Mouse (Mus musculus) adrenal gland, adult (tissue): ENCODE data around the gene Ing4.

Experiments
- DNase-seq, 2 experiments: peaks; one replicate each; pipeline ENCODE4 v3.0.0; 2022 to 2023; ENCODE audit warnings: low spot score in 1 of 2; ENCODE audit not compliant: inconsistent age in 2 of 2

The Ing4 gene

GRCm38 (mm10) chr6:125039533-125040153 lies at the start of gene Ing4:
Gene Ing4, plus strand, starts transcription at chr6:125039760.
- DNase-seq, result peak; percentile 92 to 96

DNA sequence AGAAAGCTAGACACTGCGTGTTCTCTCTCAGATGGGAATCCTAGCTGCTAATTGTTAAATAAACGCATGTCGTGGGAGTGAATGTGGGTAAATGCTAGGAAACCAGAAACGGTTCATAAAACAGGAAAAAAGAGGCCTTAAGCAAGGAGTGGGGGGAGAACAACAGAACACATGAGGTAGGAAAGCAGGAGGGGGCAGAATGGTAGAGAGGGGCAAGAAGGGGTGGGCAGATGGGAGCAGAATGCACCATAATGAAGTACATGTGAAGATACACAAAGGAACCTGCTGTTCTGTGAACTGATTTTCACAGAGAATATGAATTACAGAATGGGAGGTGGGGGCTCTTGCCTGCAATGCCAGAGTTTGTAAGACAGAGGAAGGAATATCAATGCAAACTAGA lies 47.3 kb upstream of the Ing4 start:
- no peak for DNase-seq

GRCm38 (mm10) chr6:124993365-124993764 lies 46.2 kb upstream of the Ing4 start:
- DNase-seq, result peak; percentile 78 to 90

DNA sequence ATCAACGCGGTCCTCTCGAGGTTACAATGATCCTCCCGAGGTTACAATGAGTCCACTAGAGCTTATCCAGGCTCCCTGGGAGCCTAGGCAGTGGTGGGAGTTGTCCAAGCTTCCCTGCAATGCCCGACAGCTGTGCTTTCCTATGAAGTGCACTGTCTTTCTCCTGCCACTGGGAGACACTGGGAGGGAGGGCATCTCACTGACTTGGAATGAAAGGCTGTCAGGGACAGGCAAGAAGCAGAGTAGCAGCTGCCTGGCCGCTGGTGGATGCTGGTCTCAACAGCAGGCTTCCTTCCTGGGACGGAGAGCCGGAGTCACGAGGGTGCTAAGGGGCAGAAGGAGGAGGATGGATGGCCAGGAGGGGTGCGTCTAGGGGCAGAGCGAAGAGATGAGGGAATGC lies 45.7 kb upstream of the Ing4 start:
- DNase-seq, result peak; percentile 58 to 78

DNA sequence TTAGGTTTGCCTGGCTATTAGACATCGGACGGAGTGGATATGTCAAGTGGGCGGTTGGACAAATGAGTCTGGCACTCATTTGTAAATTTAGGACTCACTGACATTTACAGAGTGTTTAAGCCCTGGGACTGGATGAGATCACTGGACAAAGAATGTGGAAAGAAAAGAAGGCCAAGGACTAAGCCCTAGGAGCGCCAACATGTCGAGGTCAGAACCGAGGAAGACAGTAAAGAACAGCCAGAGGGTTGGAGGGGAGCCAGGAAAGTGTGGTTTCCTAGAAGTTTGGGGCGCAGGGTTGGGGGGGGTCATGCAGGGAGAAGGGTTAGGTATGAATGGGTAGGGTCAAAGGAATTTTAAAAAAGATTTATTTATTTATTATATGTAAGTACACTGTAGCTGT lies 44.3 kb upstream of the Ing4 start:
- peak; percentile 85 to 93 for DNase-seq

GRCm38 (mm10) chr6:124995831-124996403 lies 43.6 kb upstream of the Ing4 start:
- no peak for DNase-seq

- peak; percentile 77 to 90 for DNase-seq
Measured at GRCm38 (mm10) chr6:124996551-124997501, 42.7 kb upstream of the Ing4 start, which contains the start of gene Pianp. Gene Pianp, plus strand, starts transcription at chr6:124996694.

DNA sequence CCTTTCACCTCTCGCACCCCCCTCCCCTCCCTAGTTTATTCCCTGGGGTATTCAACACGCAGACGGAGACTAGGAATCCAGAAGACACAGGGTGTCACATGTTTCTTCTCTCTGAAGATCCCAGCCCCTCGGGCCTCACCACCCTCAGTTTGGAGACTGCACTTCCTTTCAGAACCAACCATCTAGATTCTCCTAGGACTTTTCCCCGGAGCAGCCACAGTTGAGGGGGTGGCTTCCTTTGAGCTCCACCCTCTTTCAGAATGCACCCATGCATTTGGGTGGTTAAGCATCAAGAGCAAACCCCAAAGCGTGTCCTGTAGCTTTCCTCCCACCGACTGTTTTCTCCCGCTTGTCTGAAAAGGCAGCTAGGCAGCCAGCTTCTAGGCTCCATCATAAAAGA lies 41.5 kb upstream of the Ing4 start:
- DNase-seq, result no peak

DNA sequence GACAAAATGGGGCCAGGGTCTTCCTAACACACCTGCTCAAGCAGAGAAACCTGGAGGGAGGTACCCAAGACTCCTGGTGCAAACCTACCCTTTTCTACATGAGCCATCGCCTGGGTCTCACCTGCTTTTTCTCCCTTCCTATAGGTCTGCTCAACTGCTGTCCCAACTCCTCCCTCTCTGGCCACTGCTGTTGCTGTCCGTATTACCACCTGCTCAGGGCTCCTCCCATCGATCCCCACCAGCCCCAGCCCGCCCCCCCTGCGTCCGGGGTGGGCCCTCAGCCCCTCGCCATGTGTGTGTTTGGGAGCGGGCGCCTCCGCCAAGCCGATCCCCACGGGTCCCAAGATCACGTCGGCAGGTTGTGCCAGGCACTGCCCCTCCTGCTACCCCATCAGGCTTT lies 40.5 kb upstream of the Ing4 start:
- no peak for DNase-seq

DNA sequence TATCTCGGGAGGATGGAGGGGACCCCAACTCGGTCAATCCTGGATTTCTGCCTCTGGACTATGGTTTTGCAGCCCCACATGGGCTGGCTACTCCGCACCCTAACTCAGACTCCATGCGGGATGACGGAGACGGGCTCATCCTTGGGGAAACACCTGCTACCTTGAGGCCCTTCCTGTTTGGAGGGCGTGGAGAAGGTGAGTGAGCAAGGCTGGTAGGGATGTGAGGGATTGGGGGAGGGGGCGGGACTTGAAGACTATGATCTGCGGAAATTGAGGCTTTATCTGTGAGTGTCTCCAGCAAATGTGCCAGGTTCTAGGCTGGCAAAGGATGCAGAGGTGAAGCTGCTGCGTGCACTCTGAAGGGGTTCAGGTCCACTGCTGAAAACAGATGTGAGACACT lies 40.0 kb upstream of the Ing4 start:
- DNase-seq, result no peak

DNA sequence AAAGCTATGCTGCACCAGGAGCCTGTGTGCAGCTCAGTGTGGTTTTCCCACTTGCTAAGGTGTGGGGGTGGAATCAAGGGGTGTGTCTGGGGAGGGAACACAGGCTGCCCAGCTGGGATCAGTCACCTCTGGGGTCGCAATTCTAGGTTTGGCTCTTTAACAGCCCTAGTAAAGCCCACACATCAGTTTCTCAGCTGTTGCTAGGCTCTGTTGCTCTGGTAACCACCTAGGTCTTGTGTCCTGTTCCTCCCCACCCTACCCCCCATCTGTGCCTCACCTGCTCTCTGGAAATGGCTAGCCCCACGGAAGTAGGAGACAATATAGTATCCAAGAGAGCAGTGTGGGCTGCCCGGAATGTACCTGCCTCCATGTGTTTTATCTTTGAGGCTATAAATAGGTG lies 35.9 kb upstream of the Ing4 start:
- no peak for DNase-seq

- no peak for DNase-seq
Measured at GRCm38 (mm10) chr6:125005086-125005485, 34.5 kb upstream of the Ing4 start.

- no peak for DNase-seq
Measured at GRCm38 (mm10) chr6:125008060-125008459, 31.5 kb upstream of the Ing4 start.

- DNase-seq, result peak; percentile 99
Measured at GRCm38 (mm10) chr6:125008586-125009128, 30.9 kb upstream of the Ing4 start.

DNA sequence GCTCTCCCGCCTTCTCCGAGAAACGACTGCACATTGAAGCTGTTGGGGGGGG lies 30.6 kb upstream of the Ing4 start, which contains the start of gene Zfp384:
TSS of gene Zfp384 (plus strand) at position 17 of the 52 bp plus-strand sequence.
- DNase-seq, result no peak

DNA sequence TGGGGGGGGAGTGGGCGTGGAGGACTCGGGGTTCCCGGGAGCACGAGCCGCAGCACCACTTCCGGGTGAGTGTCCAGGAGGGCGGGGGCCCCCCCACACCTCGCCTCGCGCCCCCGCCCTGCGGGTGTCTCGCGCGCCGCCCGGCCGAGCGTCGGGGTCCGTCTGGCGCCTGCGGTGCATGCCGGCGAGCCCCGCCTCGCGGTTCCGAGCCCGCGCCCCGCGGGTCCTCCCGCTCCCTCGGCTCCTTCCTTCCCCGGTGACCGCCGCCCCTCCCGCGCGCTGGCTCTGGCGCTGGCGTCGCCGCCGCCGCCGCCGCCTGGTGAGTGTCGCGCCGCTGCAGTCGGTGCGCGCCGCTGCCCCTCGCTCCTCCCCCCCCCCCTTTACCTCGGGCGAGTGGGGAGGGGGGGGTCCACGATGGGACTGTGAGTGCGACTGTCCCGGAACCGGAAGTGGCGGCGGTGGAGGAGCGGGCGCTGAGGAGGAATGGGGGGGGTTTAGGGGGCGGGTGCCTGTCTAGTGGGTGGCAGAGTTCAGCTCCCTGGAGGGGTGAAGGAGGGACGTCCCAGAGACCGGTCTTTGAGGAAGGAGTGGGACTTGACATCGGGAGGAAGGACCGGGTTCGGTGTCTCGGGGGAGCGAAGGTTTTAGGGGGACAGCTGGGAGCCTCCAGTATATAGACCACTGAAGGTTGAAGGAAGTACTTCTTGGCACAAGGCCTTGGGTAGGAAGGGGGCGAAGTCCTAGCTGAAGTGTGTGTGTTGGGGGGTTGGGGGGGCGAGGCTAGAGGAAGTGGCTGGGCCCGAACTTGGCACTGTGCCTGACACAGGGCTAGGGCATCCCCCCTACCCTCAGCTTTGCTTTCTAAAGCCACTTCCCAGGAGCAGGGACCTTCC lies 30.1 kb upstream of the Ing4 start:
- peak; percentile 89 to 93 for DNase-seq

- DNase-seq, result peak in 1 of 2 experiments; percentile 26
Measured at GRCm38 (mm10) chr6:125017682-125018081, 21.9 kb upstream of the Ing4 start.

- DNase-seq, result peak; percentile 48 to 78
Measured at GRCm38 (mm10) chr6:125030532-125030931, 9.0 kb upstream of the Ing4 start.

- DNase-seq, result no peak
Measured at GRCm38 (mm10) chr6:125031604-125032003, 8.0 kb upstream of the Ing4 start.

GRCm38 (mm10) chr6:125038666-125039065 lies 894 bp upstream of the Ing4 start:
- no peak for DNase-seq

DNA sequence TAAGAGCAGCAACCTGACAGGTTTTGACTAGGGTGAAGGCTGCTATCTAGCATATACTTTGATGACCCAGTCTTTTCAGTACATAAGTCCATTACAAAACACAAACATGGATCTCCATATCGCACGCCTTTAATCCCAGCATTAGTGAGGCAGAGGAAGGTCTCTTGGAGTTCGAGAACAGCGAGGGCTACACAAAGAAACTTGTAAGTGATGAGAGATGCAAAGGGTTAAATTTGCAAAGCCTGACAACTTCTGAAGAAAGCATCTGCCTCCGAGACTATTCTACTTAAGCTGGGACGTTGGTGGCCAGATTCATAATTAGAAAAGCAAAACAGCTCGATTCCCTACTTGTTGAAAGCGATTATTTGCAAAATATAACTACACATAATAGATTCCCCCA lies 429 bp upstream of the Ing4 start:
- no peak for DNase-seq
